Mouse (Mus musculus) olfactory bulb, adult 2 months (tissue): ENCODE results near the gene Mrpl23. TPM values are rescaled to one million over a fixed set of nuclear protein-coding genes. Genes with fewer than 3 reads are reported as not detected.

Source experiments
- H3K27ac ChIP-seq: fragments of 200-500 bp; 2 replicates; pipeline ENCODE4 v1.5.1; 2012; ENCODE audit warnings: low read depth, low read length; ENCODE audit not compliant: insufficient read depth
- H3K4me1 ChIP-seq: fragments of 200-500 bp; 2 replicates; pipeline ENCODE4 v1.6.1; 2012; ENCODE audit warnings: low read length; ENCODE audit not compliant: control insufficient read depth, insufficient read depth
- H3K4me3 ChIP-seq: fragments of 200-500 bp; 2 replicates; pipeline ENCODE4 v1.5.1; 2012; ENCODE audit warnings: mild to moderate bottlenecking, low read depth, low read length, moderate library complexity; ENCODE audit not compliant: insufficient read depth
- CTCF ChIP-seq: fragments of 200-500 bp; IDR thresholded peaks from 2 replicates; pipeline ENCODE4 v1.5.1; 2012; ENCODE audit warnings: low read depth, mild to moderate bottlenecking, low read length, moderate library complexity; ENCODE audit not compliant: insufficient read depth
- POLR2A ChIP-seq: fragments of 200-500 bp; IDR thresholded peaks from 2 replicates; pipeline ENCODE4 v1.6.1; 2012; ENCODE audit warnings: mild to moderate bottlenecking, low read depth, low read length, moderate library complexity; ENCODE audit not compliant: insufficient read depth
- WGBS: fragments of 180-500 bp; shearing (Covaris S2); methylation state at CpG from one replicate; pipeline ENCODE4 v1.1.7; 2018; 5-methylcytosine and 5-hydroxymethylcytosine counted together
- polyA plus RNA-seq: library from polyadenylated mRNA; stranded (reverse); fragments of >200 nt; gene quantifications from 2 replicates; pipeline ENCODE4 v1.2.4, GENCODE M21; 2012; ENCODE audit warnings: low replicate concordance; ENCODE audit not compliant: missing spikeins, insufficient read depth, insufficient read length

Gene Mrpl23
- polyA plus RNA-seq, 1 experiment = not detected

DNA sequence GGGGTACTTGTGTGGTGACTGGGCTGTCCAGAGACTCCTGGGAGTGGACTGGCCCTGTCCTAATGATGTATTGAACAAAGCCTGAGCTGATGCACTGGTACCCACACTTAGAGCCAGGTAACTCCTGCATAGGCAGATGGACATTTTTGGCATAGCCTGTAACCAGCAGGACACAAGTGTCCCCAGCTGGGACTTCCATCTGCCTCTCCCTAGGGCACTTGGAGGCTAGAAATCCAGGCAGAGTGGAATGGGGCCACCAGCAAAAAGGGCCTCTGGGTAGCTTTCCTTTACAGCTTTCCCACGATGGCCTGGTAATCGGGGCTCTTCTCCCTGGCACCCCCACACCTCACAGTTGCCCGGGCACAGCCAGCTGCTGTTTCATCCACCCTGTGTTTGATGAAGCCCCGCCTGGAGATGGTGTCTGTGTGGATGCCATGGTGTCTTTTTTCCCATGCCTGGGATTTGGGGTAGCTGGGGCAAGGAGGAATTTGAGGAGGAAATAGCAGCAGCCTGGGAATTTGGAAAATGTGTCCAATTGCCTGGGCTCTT, 29.4 kb downstream of the Mrpl23 start:
- Histone ChIP-seq H3K27ac (no peak overlapping the region), H3K4me1 (no peaks in the 10 kb centered on the region), H3K4me3 (no peak overlapping the region)
- TF ChIP-seq CTCF (no peak), POLR2A (no peak)
- WGBS = 86% methylated on average over 4 of the region's 4 CpGs

GRCm38 (mm10) chr7:142563168-142563567, 30.7 kb downstream of the Mrpl23 start:
- H3K27ac ChIP-seq = no peak overlapping the region
- WGBS = 69% methylated on average over 6 of the region's 6 CpGs
- no peak for TF ChIP-seq CTCF
- TF ChIP-seq POLR2A = no peak
- no peak overlapping the region for H3K4me3 ChIP-seq
- H3K4me1 ChIP-seq = no peaks in the 10 kb centered on the region

DNA sequence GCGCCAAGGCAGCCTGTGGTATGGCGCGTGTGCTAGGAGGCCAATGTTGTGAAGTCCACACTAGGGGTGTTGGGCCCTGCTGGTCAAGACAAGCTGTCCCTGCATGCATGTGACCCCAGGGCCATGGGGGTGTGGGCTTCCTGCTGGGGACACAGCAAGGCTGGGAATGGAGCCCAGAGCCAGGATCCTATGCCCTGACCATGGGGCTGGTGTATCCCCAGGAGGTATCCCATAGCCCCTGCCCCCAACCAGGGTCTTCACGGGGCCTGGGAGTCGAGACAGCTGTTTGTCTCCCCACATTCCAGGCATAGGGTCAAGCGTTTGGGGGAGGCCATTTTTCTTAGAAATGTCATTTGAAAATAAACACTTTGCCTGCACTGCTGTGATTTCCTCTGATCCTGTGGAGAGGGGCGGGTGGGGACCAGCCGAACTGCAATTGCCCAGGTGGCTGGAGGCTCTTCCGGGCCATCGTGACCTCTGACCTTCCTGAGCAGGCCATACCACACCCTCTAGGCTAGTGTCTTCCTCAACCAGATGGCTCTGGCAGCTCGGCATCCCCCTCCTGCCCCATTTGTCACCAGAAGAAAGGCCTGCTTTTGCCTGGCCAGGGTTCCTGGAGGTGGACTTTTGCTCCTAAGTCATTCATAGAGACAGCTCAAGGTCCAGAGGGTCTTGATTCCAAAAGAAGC, 32.6 kb downstream of the Mrpl23 start:
- Histone ChIP-seq H3K4me1 (no peaks in the 10 kb centered on the region), H3K4me3 (no peak overlapping the region), H3K27ac (no peak overlapping the region)
- TF ChIP-seq CTCF (no peak), POLR2A (no peak)
- 81% methylated on average over 11 of the region's 11 CpGs for WGBS

DNA sequence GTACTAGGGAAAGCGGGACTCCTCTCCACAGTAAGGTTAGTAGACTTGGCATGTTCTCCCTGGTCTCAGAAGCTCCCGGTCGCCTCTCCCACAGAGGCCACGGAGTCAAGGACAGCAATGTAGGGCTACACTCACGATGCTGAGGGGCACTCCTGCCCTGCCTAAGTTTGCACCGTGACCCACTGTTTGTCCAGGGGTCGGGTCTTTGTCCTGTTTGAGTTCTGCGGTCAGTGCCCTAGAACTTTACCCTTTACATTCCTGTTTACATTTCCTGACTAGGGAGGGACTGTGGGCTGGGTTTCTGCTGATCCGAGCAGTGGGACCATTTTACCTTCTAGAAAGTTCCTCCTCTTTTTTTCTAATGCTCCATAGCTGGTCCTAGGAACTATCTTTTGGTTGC, 34.0 kb downstream of the Mrpl23 start:
- 91% methylated on average over 9 of the region's 9 CpGs for WGBS
- no peak for TF ChIP-seq POLR2A
- no peak for TF ChIP-seq CTCF
- no peak overlapping the region for H3K4me3 ChIP-seq
- no peak overlapping the region for H3K27ac ChIP-seq
- H3K4me1 ChIP-seq = no peaks in the 10 kb centered on the region

- no peak overlapping the region for H3K27ac ChIP-seq
- H3K4me1 ChIP-seq = no peaks in the 10 kb centered on the region
- H3K4me3 ChIP-seq = no peak overlapping the region
- 46% methylated on average over 8 of the region's 8 CpGs for WGBS
- TF ChIP-seq CTCF = no peak
- TF ChIP-seq POLR2A = no peak
Measured at GRCm38 (mm10) chr7:142568985-142569384, 36.5 kb downstream of the Mrpl23 start.

GRCm38 (mm10) chr7:142570565-142570964, 38.1 kb downstream of the Mrpl23 start:
- TF ChIP-seq CTCF = no peak
- no peak for TF ChIP-seq POLR2A
- H3K4me3 ChIP-seq = no peak overlapping the region
- WGBS = 91% methylated on average over 9 of the region's 9 CpGs
- no peak overlapping the region for H3K27ac ChIP-seq
- no peaks in the 10 kb centered on the region for H3K4me1 ChIP-seq

- Histone ChIP-seq H3K27ac (no peak overlapping the region), H3K4me1 (no peaks in the 10 kb centered on the region), H3K4me3 (no peak overlapping the region)
- 80% methylated on average over 16 of the region's 16 CpGs for WGBS
- TF ChIP-seq POLR2A (no peak), CTCF (no peak)
Measured at GRCm38 (mm10) chr7:142571458-142572220, 39.2 kb downstream of the Mrpl23 start.

- H3K4me1 ChIP-seq = no peaks in the 10 kb centered on the region
- no peak overlapping the region for H3K27ac ChIP-seq
- 79% methylated on average over 7 of the region's 7 CpGs for WGBS
- H3K4me3 ChIP-seq = no peak overlapping the region
- TF ChIP-seq POLR2A (no peak), CTCF (no peak)
Measured at GRCm38 (mm10) chr7:142572343-142572742, 39.9 kb downstream of the Mrpl23 start.

- 80% methylated on average over 6 of the region's 6 CpGs for WGBS
- H3K4me3 ChIP-seq = no peak overlapping the region
- no peaks in the 10 kb centered on the region for H3K4me1 ChIP-seq
- TF ChIP-seq POLR2A = no peak
- no peak for TF ChIP-seq CTCF
- H3K27ac ChIP-seq = no peak overlapping the region
Measured at GRCm38 (mm10) chr7:142572992-142573391, 40.5 kb downstream of the Mrpl23 start.
